Mouse (Mus musculus) frontal cortex, adult (tissue): ENCODE measurements around the gene Id2.

ENCODE experiments used
- ATAC-seq: cut with Nextera tagmentation; 2 replicates; pipeline ENCODE4 v1.9.2; 2017; ENCODE audit warnings: mild to moderate bottlenecking, moderate library complexity, mixed read lengths; ENCODE audit not compliant: low TSS enrichment

Id2 gene

GRCm38 (mm10) chr12:25097052-25097209 is at the start of gene Id2:
TSS of gene Id2 (minus strand) at chr12:25097140.
- no peak for ATAC-seq

DNA sequence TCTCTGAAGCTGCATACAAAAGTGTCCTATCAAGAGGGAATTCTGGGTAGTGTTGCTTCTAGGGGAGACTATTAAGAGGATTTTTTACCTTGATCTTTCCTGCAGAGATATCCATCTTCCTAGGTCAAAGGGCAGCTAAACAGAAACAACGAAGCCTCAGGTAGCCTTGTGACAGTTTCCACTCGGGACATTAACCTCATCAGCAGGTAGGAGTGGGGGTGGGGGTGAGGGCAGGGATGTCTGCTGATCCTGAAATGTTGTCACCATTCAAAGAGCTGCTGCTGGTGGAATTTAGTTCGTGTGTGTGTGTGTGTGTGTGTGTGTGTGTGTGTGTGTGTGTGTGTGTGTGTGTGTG is 48.4 kb upstream of the Id2 start:
- ATAC-seq, result no peak

DNA sequence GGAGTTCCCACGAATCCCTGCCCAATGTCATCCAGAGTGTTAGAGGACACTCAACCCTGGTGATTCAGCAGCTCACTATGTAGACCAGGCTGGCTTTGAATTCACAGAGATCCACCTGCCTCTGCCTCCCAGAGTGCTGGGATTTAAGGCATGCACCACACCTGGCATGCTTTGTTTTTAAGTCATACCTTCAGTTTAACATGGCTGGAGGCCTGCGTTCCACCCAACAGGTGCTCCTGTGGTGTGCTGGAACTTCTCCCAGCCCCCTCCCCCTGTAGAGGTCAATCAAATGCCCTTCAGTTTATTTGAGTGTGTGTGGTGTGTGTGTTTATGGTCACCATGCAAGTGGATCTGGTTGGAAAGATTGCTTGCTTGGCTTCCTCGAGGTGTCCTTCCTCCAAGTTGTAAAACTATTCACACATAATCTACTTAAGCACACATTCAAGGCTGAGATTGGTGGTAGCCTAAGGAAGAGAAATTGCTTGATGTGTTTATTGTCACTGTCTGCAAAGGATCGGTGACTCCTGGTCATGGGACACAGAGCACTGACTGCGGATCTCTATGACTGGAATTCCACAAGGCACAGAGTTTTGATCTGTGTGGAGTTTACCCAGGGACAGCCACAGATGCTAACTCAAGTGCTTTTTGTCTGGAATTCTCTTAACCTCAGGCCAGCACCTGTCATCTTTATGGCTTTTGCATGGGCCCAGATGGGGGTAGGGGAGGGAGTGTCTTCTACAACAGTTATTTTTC is 47.8 kb upstream of the Id2 start:
- no peak for ATAC-seq

GRCm38 (mm10) chr12:25143492-25143891 is 46.6 kb upstream of the Id2 start:
- no peak for ATAC-seq

GRCm38 (mm10) chr12:25142251-25142650 is 45.3 kb upstream of the Id2 start:
- ATAC-seq, result no peak

- no peak for ATAC-seq
Observed at GRCm38 (mm10) chr12:25141311-25141710, 44.4 kb upstream of the Id2 start.

DNA sequence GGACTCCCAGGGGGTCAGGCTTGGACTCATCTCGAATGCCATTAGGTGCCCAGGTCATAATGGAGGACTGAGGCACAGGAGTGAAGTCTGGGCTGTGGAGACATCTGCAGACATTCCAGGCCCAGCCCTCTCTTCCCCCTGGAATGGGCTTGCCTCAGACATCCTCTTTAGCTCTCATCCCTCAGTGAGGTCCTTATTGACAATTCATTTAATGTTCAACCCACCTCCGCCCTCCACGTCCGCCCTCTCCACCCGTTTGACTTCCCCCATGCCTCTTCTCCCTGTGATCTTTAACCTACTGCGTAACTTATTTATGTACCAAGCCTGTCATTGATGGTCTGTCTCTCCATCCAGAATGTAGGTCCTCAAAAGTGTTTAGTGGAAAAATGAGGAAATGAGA is 43.2 kb upstream of the Id2 start:
- no peak for ATAC-seq

GRCm38 (mm10) chr12:25138616-25139015 is 41.7 kb upstream of the Id2 start:
- ATAC-seq, result no peak

DNA sequence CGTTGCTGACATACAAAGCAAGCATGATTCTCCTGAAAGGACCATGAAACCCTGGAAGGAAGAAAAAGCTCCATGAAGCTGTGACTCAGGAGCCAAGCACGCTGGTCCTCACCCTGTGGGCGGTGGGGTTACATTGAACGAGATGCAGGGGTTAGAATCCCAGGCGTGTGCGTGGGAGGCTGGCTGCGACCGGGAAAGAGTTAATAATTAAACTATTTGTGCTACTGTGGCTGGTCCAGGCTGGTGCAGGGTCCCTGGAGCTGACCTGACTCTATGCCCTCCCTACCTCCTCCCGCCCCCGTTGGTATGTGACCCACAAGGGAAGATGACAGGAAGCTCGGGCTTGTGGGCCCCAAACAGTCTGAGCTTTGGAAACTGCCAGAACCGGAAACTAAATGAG is 35.1 kb upstream of the Id2 start:
- ATAC-seq, result no peak

GRCm38 (mm10) chr12:25127629-25128028 is 30.7 kb upstream of the Id2 start:
- ATAC-seq, result no peak

GRCm38 (mm10) chr12:25126228-25126627 is 29.3 kb upstream of the Id2 start:
- ATAC-seq, result no peak

DNA sequence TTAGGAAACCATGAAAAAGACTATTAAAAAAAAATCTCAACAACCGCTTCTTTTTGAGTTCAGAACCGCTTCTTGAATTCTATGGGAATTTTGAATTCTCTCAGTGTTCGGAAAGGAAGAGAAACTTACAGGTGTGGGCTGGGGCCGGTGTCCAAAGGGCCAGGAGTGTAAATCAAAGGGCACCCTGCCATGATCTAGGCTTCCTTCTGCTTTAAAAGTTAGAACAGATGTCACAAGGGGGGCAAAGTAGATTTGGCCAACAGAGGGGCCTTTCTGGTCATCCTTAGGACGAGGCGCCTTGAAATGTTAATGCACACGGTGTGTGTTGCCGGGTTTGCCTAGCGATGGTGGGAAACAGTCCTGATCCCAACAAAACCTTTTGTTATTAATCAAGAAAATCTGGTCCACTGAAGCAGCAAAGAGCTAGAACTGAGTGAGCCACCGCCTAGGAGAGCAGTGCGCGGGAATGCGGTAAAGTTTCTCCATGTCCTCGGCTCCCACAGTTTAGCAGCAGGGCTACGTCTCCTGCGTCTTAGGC is 28.4 kb upstream of the Id2 start:
- ATAC-seq, result no peak

DNA sequence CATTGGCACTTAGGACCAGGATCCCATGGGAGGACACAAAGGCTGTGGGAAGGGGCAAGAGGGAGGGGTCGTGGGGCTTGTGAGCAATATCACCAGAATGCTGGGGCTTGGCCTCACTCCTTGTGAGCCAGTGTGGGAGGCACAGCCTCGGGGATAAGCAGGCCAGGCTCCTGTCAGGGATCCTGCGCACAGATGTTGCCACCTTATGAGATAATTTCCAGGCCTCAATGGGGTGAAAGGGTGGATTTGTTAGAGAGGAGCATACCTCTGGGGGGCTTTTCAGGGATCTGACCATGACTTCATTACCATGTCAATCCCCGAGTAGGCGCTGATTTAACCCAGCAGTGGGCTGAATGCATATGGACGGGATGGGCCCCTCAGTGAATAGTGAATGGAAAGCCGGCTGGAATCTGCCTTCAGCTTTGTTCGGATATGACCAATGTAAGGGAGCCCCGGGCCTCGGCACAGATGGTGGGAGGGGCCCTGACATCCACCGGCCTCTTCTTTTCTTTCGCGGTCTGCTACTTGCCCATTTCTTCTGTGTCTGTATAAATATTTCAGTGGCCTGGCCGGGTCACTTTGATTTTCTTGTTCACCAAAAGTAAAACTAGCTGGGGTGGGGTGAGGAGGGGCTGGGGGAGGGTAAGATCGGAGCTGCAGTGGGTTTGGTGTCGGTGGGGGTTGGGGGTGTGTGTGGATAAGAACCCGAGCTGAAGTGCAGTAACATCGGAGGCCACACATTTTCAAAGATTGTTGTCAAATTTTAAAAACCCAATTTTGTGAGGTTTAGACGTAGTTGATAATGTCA is 27.7 kb upstream of the Id2 start:
- no peak for ATAC-seq

- no peak for ATAC-seq
Observed at GRCm38 (mm10) chr12:25120753-25121152, 23.8 kb upstream of the Id2 start.

DNA sequence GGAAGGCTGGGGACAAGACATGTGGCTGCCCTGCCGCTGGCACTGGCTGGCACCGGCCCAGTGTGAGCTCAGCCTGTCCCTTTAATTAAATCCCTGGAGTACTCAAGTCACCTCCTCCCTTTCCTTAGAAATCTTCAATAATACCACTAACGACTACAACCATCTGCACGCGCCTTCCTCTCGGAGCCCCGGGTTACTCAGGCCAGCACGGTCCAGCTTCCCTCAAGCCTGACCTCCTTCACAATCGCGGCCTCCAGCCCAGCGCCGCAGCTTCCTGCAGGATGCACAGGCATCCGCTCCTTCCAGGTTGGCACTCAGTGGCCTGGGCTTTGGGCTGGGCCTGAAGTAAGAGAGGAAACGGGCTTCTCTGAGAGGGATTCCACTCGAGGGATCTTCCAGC is 22.3 kb upstream of the Id2 start:
- ATAC-seq, result no peak

DNA sequence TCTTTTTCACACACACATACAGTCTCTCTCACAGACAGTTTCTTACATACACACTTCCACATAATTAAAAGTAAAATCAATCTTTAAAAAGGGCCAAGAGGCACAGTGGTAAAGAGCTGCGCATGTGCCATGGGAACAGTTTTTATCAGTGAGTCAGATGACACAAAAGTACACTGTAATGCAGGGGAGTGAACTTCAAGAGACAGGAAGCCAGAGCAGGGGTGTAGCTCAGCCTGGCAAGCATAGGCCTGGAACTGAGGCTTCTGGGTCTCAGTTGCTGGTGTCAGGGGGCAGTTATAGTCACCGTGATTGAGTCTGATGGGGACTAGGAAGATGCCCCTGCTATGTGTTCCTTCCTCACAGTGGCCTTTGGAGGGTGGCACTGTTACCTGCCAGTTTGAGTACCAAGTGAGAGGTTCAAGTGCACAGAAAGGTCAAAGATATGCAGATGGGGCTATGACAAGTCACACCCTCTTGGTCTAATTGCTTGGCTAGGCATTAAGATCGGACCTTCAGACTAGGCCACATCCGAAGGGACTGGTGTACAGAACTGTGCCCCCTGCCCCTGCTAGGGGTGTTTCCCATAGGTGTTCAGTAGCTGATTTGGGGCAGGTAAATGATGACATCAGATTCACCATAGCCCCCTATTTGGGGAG is 21.0 kb upstream of the Id2 start:
- ATAC-seq, result no peak

- ATAC-seq, result no peak
Observed at GRCm38 (mm10) chr12:25116126-25116525, 19.2 kb upstream of the Id2 start.

- ATAC-seq, result no peak
Observed at GRCm38 (mm10) chr12:25114426-25114825, 17.5 kb upstream of the Id2 start.

DNA sequence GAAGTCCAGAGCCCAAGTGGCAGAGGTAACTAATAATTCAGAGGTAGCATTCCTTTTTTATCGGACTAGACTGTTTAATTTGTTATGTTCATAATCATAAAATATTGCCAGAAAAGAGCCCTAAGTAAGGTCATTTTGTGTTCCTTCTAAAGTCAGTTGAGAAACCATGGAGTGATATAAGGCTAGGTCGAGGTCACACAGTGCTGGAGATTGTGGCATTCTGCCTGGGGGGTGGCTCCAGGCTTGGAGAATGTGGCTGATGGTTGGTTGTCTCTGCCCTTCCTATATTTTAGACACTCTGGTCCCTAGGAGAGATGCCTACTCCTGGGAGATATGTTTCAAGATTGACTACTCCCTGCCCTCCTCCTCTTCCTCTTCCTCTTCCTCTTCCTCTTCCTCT is 16.4 kb upstream of the Id2 start:
- no peak for ATAC-seq

DNA sequence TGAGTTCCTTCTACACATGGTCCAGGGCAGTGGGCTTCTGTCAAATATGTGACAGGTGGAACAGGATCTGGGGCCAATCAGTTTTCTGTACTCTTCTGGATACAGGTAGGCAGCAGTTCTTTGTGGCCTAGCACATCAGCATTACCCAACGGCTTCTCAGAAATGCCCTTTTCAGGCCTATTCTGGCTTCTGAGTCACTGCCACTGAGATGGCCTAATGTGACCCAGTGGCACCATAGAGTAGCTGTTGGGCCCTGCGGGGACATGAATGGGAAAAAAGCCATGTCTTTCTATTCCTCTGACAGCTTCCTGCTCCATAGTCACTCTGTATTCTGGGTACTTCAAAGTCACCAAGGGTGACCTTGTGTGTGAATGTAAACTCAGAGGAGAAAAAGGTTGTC is 15.9 kb upstream of the Id2 start:
- ATAC-seq, result no peak

DNA sequence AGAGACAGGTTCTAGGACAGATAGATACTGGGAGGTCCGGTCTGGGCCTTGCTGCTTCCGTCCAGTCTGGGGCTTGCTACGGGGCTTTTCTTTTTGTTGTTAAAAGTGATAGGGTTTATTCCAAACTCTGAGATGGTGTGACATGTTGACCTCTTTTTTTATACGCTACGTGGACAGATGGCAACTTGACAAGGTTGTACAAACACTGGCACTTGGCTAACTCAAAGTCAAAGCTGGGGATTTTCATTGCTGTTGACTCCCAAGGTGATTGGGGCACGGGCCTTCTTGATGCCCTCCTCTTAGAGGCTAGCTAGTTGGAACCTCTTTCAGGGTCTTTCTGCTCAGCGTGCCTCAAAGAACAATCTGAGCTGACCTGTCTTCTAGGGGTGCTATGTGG is 13.7 kb upstream of the Id2 start:
- no peak for ATAC-seq

- ATAC-seq, result no peak
Observed at GRCm38 (mm10) chr12:25109971-25110681, 13.2 kb upstream of the Id2 start.

DNA sequence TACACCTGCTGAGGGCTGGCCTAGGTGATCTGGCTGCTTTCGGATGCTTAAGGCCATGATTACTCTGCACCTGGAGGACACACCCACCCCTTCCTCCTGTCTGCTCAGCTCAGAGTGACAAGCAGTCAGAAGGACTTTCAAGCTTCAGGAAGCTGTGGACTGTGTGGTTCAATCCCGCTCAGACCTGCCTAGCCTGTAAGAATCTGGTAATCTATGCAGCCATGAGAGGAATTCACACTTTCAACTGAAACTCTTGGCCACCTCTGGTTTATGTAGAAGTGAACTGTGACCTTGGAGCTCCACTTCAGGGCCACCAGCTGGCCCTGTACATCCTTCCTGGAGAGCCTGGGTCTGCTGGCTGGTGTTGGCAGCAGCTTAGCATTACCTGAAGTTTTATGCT is 11.9 kb upstream of the Id2 start:
- ATAC-seq, result no peak
